Mouse (Mus musculus) bone marrow, adult 2 months (tissue): ENCODE measurements at regions not wholly inside any gene's neighbourhood (a gene's known extent, or its start where the extent isn't known, plus 50 kb on each side); places are given as distances from the start of the nearest gene placed in this dataset.

ENCODE experiments used
- CTCF ChIP-seq: fragments of 200-500 bp; IDR thresholded peaks from 2 replicates; pipeline ENCODE4 v1.5.1; 2011; ENCODE audit warnings: low read length, control low read depth; ENCODE audit not compliant: control insufficient read depth, insufficient read depth
- POLR2A ChIP-seq: fragments of 200-500 bp; IDR thresholded peaks from 2 replicates; pipeline ENCODE4 v1.6.1; 2011; ENCODE audit warnings: low read depth, mild to moderate bottlenecking, control low read depth, low read length, borderline replicate concordance; ENCODE audit not compliant: control insufficient read depth

DNA sequence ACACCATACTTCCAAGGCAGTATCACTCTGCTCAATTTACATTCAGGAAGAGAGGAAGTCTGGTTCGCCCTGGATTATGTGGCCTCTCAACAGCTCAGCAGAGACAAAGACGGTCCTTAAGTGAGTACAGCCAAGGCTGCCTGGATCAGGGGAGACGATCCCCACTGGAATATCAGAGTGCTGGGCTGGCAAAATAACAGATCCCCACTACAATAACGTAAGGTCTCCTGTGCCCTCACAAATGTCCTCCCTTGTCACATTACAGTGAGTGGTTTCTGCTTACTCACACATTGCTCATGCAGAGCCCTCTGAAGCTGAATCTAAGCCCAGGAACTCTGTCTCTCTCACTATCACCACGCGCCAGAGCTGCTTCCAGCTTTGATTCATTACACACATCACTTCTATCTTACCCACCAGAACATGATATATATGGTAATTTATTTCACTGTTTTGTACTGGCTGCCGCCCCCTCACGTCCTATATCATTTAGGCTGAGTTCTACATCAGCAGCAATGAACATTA lies 544.1 kb upstream of the Tusc1 start:
- TF ChIP-seq CTCF (no peak), POLR2A (no peak)
